Mouse (Mus musculus) CH12F3 (cell line): ENCODE data around the gene Srrt.

Experiments
- in situ Hi-C: fragments of 300-500 bp; cut with MboI; formaldehyde crosslinking; loops from 2 replicates; pipeline ENCODE4 v1.14.3; 2020; ENCODE audit warnings: low sequenced_read_pairs

The Srrt gene

GRCm38 (mm10) chr5:137338256-137338655 lies 30.8 kb upstream of the Srrt start:
- in situ Hi-C loops = no loop called here

DNA sequence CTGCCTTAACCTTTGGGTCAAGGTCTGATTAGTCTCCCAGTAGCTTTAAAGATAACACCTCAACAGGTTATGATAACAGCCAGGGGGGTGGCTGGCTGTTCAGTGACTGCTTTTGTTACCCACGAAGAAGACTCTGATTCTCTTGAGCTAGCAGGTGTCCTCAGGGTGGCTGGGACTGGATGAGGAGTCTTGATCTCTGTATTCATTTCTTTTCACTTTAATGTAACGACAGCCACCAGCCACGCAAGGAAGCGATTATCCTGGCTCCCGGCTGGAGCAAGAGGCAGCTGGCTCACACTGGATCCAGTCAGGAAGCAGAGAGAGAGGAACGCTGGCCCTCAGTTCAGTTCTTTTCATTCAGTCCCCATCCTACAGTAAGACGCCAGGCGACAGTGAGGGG lies 29.7 kb upstream of the Srrt start:
- in situ Hi-C loops = no loop called here

GRCm38 (mm10) chr5:137335066-137335465 lies 27.6 kb upstream of the Srrt start:
- in situ Hi-C loops = no loop called here

- in situ Hi-C loops = no loop called here
Measured at GRCm38 (mm10) chr5:137334317-137334716, 26.8 kb upstream of the Srrt start.

DNA sequence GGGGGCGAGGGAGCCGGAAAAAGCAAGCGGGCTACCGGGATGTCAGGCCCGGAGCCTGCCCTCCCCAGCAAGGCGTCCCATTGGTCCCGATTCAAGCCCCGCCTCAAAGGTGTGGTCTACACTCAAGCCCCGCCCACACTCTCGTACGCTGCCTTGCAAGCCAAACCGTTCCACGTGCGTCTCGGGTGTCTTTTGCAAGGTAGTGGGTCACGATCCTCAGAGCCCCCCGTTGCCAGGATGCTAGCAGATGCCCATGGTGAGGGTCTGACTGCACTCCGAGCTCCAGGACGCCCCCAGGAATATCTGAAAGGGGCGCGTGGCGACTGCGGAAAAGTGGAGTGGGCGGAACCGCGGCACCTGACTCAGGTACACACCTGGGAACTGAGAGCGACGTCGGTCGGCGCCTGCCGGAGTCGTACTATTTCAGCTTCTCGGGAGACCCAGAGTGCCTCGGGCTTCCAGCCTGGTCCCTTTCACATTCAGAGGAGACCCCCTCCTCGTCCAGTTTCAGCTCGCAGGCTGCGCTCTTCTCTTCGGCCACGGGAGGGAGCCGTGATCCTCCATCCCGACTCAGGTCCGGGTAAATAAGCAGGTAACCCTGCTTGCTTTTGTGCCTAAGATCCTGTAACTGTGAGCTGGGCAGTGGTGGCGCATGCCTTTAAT lies 26.2 kb upstream of the Srrt start, which contains the start of gene Slc12a9:
Slc12a9 (minus strand) TSS at position 86 of the 663 bp plus-strand sequence.
- in situ Hi-C loops = no loop called here

DNA sequence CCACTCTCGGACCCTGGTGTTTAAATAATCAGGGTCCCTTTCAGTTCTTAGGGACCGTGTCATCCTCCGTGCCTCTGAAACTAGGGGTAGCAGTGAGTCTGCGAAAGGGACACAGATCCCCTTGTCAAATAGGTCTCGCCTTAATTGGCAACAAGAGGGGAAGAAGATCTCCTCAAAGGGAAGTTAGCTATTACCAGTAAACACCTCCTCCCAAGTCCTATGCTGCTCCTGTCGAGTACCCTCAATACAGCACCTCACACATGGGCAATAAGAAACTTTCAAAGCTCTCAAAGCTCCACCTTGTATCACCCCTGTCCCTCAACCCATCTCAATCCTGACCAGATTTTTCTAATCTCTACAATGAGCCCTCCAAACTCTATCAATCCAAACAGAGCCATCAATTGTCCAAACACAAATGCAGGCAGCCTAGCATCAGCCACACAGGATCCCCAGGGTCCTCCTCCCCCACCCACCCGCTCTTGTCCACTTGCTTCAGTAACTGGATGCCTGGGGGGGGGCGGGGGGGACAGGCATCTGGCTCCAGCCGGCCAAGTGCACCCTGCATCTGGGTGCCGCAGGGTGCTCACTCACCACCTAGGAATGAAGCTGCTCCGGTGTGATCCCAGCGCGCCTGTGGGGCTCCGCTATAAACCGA lies 25.5 kb upstream of the Srrt start:
- in situ Hi-C loops = no loop called here

- in situ Hi-C loops = no loop called here
Measured at GRCm38 (mm10) chr5:137330910-137331309, 23.4 kb upstream of the Srrt start.

GRCm38 (mm10) chr5:137320996-137321395 lies 13.5 kb upstream of the Srrt start:
- in situ Hi-C loops = no loop called here

DNA sequence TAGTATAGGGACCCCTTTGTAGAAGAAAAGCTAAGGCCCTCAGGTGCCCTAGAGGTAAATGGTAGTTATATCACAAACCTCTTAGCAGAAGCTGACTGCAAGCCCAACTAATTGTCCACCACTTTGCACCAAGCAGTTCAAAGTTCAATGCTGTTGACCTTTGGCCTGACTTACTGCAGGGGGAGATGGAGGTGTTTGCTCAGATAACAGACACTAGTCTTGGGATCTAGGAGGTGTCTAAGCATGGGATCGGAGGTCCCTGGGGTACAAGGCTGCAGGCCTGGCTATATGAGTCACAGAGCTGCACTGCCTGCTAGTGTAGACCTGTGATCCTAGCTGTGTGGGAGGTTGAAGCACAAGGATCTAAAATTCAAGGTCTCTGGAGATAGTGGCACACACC lies 11.1 kb upstream of the Srrt start:
- in situ Hi-C loops = no loop called here

DNA sequence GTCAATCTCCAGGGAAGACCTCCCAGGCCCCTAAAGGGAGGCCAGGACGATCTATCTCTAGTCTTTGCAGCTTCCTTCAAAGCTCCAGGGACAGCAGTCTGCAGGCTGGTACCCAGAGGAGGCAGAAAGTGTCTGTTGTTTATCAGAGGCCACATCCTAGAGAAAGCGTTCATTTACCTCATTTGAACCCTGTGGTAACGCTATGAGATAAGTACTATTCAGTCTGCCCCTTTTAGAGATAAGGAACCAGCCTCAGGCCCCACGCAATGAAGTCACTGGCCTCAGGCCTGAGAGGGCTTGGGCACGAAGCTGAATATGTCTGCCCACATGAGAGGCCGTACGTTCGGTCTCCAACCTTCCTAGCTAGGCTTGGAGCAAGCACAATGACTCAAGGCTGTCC lies 9.9 kb upstream of the Srrt start:
- in situ Hi-C loops = no loop called here

- in situ Hi-C loops = no loop called here
Measured at GRCm38 (mm10) chr5:137315084-137315903, 7.8 kb upstream of the Srrt start.

- in situ Hi-C loops = no loop called here
Measured at GRCm38 (mm10) chr5:137314193-137315083, 7.0 kb upstream of the Srrt start, which contains the start of gene Trip6. Gene Trip6, minus strand, starts transcription at chr5:137314404.

DNA sequence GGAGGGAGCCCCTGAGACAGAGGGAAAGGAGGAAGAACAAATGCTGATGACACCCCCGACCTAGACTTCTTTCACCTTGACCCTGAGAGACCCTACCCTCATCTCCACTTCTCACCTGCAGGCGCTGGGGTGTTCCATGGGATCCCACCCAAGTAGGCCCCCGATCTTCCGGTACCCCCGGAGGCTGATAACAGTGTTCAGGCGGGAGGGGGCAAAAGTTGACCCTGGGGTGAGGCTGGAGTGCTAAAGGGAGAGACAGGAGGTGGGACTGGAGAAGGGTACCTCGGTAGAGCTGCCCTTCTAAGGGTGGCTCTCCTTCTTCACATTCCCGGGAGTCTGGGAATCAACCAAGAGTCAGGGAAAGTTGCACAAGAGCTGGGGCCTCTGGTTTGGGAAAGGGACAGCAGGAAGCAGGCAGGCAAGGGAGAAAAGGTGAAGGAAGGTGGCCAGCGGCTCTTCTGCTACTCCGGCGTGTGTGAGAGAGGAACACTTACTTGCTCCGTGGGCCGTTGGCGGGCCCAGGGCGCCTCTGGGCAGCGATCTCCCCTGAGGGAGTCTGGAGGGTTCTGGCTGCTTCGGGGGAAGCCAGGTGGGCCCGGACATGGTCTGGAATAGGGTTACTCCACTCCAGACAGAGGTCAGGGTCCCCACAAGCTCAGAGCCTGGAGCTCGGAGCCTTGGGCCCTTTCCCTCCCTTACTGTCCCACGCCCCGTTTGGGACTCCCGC lies 6.2 kb upstream of the Srrt start:
- in situ Hi-C loops = no loop called here

GRCm38 (mm10) chr5:137308356-137308755 lies 882 bp upstream of the Srrt start:
- in situ Hi-C loops = no loop called here

DNA sequence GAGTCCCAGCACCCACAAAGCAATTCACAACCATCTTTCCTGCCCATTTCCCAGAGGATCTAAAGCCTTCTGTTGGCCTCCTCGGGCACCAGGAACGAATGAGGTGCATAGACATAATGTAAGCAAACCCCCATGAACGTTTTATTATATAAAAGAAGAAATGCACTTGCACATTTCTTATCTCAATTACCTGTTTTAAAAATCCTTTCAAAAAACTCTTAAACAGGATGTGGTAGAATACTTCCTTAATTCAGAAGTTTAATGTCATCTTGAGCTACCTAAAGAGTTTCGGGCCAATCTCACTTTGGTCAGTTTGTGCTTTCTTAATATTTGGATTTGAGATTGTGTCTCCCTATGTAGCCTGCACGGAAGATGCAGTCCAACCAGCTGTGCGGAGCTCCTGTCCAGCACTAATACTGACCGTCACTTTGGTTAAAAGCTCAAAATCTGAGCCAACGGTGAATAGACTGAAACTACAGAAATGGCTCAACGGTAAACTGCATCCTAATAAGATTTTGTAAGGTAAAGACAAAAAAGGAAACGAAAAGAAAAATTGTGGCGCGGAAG lies 952 bp downstream of the Srrt start:
- in situ Hi-C loops = no loop called here

GRCm38 (mm10) chr5:137305822-137306221 lies 1.7 kb downstream of the Srrt start:
- in situ Hi-C loops = no loop called here

- in situ Hi-C loops = no loop called here
Measured at GRCm38 (mm10) chr5:137304816-137305215, 2.7 kb downstream of the Srrt start.

DNA sequence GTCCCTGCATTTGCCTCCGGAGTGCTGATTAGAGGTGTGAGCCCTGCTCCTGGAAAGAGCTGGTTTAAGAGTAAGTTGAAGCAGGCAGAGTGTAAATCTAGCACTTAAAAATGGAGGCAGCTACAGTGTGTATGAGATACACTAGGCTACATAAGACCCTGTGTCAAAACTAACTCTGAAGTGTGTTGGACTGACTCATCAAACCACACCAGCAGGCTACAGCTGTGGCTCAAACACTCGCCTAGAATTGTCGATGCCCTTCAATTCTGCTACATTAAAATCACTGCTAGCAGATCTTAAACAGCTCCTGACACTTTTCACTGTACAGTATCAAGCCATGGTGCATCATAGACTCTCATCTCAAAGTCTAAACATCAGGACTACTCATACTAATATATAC lies 3.3 kb downstream of the Srrt start:
- in situ Hi-C loops = no loop called here

DNA sequence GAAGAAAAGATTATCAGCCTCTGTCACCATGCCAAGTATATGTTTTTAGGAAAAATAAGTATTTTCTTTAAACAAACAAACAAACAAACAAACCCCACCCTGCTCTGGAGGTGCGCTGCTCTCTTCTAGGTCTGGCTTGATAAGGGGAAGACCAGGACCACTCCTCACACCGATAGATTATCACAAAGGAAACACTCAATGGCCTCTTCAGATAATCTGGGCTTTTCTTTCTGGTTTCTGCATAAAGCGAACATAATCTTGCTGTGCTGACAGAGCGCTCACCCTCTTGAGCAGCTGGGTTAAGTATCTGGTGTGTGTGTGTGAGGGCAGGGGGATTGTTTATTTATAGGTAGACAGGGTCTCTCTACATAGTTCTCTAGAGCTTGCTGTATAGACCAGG lies 3.9 kb downstream of the Srrt start:
- in situ Hi-C loops = no loop called here

DNA sequence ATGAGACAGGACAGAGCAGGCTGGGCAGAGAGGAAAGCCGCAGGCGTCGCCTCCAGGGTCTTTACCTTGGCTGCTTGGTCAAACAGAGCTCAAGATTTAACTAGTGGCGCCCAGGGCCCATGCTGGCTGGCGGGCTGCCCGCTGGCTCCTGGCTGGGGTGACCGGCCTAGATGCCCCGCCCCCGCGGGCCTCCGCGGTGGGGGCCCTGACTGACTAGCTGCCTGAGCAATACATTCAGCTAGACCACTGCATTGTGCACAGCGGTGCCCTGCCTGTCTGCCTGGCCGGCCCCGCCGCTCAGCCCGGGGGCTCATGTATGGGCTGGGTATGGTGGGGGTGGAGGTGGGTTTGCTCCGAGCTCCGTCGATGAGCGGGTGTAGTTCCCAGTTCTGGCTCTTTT lies 6.2 kb downstream of the Srrt start:
- in situ Hi-C loops = no loop called here
